Mouse (Mus musculus): Measurements from ENCODE around the gene Hist2h2aa2. TPM values are rescaled to one million over a fixed set of nuclear protein-coding genes. Genes with fewer than 3 reads are reported as not detected.
A peak's percentile ranks its signal among the peaks of the same experiment; 100 is the strongest.
"Not testable (repeated sequence)": the region's sequence is repeated elsewhere in the genome, so short reads cannot be mapped to it uniquely, and the experiment has no call there.

Hist2h2aa2 gene
- total and polyA plus RNA-seq, 2 experiments: 385 to 777 TPM

DNA sequence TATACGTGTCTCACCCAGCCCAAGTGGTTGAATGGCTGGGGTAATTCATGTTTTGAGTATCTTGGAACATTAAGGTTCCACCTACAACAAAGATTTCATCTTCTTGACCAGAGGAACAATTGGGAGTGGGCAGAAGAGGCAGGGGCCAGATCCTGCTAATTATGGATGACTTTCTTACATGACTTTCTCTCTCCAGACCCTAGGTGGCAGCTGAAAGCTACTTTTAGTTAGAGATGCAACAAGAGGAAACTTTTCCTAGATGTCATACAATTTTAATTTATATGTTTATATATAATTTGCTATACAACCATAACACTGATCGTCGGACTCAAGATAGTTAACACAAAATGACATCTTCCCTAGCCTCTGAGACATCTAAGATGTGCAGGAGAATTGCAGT is 32.3 kb downstream of the Hist2h2aa2 start:
- Histone ChIP-seq H3K4me1 (ENCODE audit: control insufficient read depth, insufficient read depth, low read length) (peaks cover 3% of the 10 kb centered on the region), H3K79me2 (ENCODE audit: control insufficient read depth, insufficient read depth, low read length) (no peaks in the 10 kb centered on the region), H3K9ac (ENCODE audit: low read depth, low read length) (no peak overlapping the region), H3K4me3 (ENCODE audit: insufficient read depth, low read depth, low read length) (no peak overlapping the region), H3K27me3 (ENCODE audit: control insufficient read depth, insufficient read depth, low read length) (no peaks in the 10 kb centered on the region), H3K27ac (replicated peaks; ENCODE audit: insufficient read depth, low read depth, low read length) (no peak overlapping the region), H3K36me3 (ENCODE audit: control insufficient read depth, insufficient read depth, low read length) (no peaks in the 10 kb centered on the region)
- TF ChIP-seq POLR2A (IDR thresholded peaks at IDR 0.05; ENCODE audit: extremely low read depth, insufficient read depth, low read length) (no peak), CTCF (IDR thresholded peaks at IDR 0.05; ENCODE audit: low read depth, low read length) (no peak)
- WGBS: 81% methylated on average over 3 of the region's 3 CpGs
- DNase-seq (ENCODE audit: extremely low read depth, low read depth, low spot score): no peak

DNA sequence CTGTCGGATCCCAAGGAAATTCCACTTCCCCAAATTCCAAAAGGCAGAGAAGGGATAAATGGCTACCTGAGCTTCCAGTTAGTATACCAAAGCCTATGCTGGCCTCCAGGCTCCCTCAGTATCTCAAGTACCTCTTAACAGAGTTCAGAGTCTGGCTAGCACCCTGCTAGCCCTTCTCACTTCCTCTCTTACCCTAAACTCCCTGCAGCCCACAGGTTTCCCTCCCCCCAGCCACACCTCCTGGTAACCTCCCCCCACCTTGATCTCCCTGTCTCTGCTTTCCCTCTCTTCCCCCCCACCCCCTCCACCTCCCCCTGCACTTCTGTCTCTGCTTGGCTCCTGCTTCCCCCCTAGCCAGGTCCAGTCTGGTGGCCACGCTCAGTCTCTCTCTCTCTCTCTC is 40.3 kb downstream of the Hist2h2aa2 start:
- 78% methylated on average over 2 of the region's 2 CpGs for WGBS
- Histone ChIP-seq H3K27ac (replicated peaks; ENCODE audit: insufficient read depth, low read depth, low read length) (no peak overlapping the region), H3K4me1 (ENCODE audit: control insufficient read depth, insufficient read depth, low read length) (peaks cover 4% of the 10 kb centered on the region; the same call in 1 of the 2 replicates), H3K4me3 (ENCODE audit: insufficient read depth, low read depth, low read length) (no peak overlapping the region), H3K9ac (ENCODE audit: low read depth, low read length) (no peak overlapping the region), H3K36me3 (ENCODE audit: control insufficient read depth, insufficient read depth, low read length) (no peaks in the 10 kb centered on the region), H3K27me3 (ENCODE audit: control insufficient read depth, insufficient read depth, low read length) (no peaks in the 10 kb centered on the region), H3K79me2 (ENCODE audit: control insufficient read depth, insufficient read depth, low read length) (no peaks in the 10 kb centered on the region)
- no peak for TF ChIP-seq CTCF (IDR thresholded peaks at IDR 0.05; ENCODE audit: low read depth, low read length)
- no peak for TF ChIP-seq POLR2A (IDR thresholded peaks at IDR 0.05; ENCODE audit: extremely low read depth, insufficient read depth, low read length)
- DNase-seq (ENCODE audit: extremely low read depth, low read depth, low spot score): no peak

DNA sequence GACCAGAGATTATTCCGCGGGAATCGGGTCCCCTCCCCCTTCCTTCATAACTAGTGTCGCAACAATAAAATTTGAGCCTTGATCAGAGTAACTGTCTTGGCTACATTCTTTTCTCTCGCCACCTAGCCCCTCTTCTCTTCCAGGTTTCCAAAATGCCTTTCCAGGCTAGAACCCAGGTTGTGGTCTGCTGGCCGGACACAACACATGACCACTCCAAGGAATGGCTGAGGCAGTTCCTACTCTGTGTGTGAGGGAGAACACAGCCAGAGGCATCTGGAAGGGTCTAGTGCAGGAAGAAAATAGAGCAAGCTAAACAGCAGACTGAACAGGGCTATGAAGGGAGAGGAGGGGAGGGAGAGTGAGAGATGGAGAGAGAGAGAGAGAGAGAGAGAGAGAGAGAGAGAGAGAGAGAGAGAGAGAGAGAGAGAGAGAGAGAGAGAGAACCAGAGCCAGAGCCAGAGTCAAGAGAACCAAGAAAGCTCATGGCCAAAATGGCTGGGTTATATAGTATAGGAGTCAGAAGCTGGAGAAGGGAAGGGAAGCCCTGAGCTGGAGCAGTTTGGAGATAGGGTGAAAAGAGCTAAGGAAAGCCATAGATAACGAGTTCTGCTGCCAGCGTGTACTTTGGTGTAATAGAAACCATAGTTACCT is 41.4 kb downstream of the Hist2h2aa2 start:
- not testable (repeated sequence) for H3K9ac ChIP-seq (ENCODE audit: low read depth, low read length); DNase-seq (ENCODE audit: extremely low read depth, low read depth, low spot score); H3K36me3 ChIP-seq (ENCODE audit: control insufficient read depth, insufficient read depth, low read length); H3K4me1 ChIP-seq (ENCODE audit: control insufficient read depth, insufficient read depth, low read length); H3K27me3 ChIP-seq (ENCODE audit: control insufficient read depth, insufficient read depth, low read length); H3K27ac ChIP-seq (replicated peaks; ENCODE audit: insufficient read depth, low read depth, low read length); H3K4me3 ChIP-seq (ENCODE audit: insufficient read depth, low read depth, low read length); H3K79me2 ChIP-seq (ENCODE audit: control insufficient read depth, insufficient read depth, low read length)
- 28% methylated on average over 8 of the region's 8 CpGs for WGBS

DNA sequence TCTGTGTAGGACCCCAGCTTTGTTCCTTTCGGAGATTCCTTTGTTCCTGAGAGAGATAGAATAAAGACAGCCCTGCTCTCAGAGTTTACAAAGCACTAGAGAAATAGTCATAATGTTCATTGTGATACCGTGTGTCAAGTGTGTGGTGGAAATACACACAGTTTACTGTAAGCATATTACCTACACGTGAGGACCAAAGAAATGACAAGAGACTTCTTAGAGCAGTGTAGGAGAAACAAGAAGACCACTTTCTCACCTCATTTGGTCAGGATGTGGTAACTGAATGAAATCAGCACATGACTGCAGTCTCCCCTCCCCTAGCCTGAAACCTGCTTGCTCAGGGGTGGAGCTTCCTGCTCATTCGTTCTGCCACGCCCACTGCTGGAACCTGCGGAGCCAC is 41.9 kb downstream of the Hist2h2aa2 start:
- Histone ChIP-seq H3K79me2 (ENCODE audit: control insufficient read depth, insufficient read depth, low read length) (no peaks in the 10 kb centered on the region), H3K27ac (replicated peaks; ENCODE audit: insufficient read depth, low read depth, low read length) (peak overlapping the region; percentile 40), H3K27me3 (ENCODE audit: control insufficient read depth, insufficient read depth, low read length) (no peaks in the 10 kb centered on the region), H3K4me1 (ENCODE audit: control insufficient read depth, insufficient read depth, low read length) (peaks cover 4% of the 10 kb centered on the region; the same call in 1 of the 2 replicates), H3K4me3 (ENCODE audit: insufficient read depth, low read depth, low read length) (peak overlapping the region; percentile 38; the same call in 1 of the 2 replicates), H3K36me3 (ENCODE audit: control insufficient read depth, insufficient read depth, low read length) (no peaks in the 10 kb centered on the region), H3K9ac (ENCODE audit: low read depth, low read length) (peak overlapping the region; percentile 13; the same call in 1 of the 2 replicates)
- no peak for TF ChIP-seq POLR2A (IDR thresholded peaks at IDR 0.05; ENCODE audit: extremely low read depth, insufficient read depth, low read length)
- no peak for TF ChIP-seq CTCF (IDR thresholded peaks at IDR 0.05; ENCODE audit: low read depth, low read length)
- DNase-seq (ENCODE audit: extremely low read depth, low read depth, low spot score): peak; percentile 81
- WGBS: 3% methylated on average over 6 of the region's 6 CpGs

DNA sequence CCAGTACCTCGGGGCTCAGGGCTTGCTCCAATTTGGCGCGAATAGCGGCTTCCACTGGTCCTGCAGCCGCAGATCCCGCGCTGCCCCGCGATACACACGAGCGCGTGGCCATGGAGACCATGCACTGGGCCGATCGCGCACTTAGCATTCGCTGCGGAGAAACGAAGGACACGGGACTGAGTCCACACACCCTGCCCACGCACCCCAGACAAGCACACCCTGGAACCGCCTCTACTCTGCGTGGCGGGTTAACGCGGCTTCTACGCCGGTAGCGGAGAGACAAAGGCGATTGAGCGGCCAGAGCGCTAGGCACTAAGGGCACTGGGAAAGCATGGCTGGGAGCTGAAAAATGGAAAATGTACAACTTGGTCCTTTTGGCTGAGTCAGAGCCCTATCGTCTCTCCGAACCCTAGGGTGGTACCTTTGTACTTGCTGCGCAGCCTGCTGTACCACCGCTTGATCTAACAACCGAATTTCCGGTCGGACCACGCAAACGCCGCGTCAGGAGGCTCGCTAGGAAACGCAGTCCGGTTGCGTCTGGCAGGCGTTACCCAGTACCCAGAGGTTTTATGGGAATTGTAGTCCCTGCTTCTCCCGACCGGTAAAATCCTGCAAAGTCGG is 42.8 kb downstream of the Hist2h2aa2 start:
- H3K4me3 ChIP-seq (ENCODE audit: insufficient read depth, low read depth, low read length): peak overlapping the region; percentile 58
- peak overlapping the region; percentile 62 for H3K9ac ChIP-seq (ENCODE audit: low read depth, low read length)
- peaks cover 4% of the 10 kb centered on the region; the same call in 1 of the 2 replicates for H3K4me1 ChIP-seq (ENCODE audit: control insufficient read depth, insufficient read depth, low read length)
- peak; percentile 90 for DNase-seq (ENCODE audit: extremely low read depth, low read depth, low spot score)
- H3K27ac ChIP-seq (replicated peaks; ENCODE audit: insufficient read depth, low read depth, low read length): peak overlapping the region; percentile 77
- H3K36me3 ChIP-seq (ENCODE audit: control insufficient read depth, insufficient read depth, low read length): no peaks in the 10 kb centered on the region
- H3K27me3 ChIP-seq (ENCODE audit: control insufficient read depth, insufficient read depth, low read length): no peaks in the 10 kb centered on the region
- no peak for TF ChIP-seq CTCF (IDR thresholded peaks at IDR 0.05; ENCODE audit: low read depth, low read length)
- peak; percentile 75 for TF ChIP-seq POLR2A (IDR thresholded peaks at IDR 0.05; ENCODE audit: extremely low read depth, insufficient read depth, low read length)
- no peaks in the 10 kb centered on the region for H3K79me2 ChIP-seq (ENCODE audit: control insufficient read depth, insufficient read depth, low read length)
- under 1% methylated on average over 50 of the region's 50 CpGs for WGBS
